Mouse (Mus musculus) heart, embryonic 12.5 days (tissue): ENCODE data around the gene Urb1. TPM values are rescaled to one million over a fixed set of nuclear protein-coding genes. Genes with fewer than 3 reads are reported as not detected.

ENCODE experiments used
- ATAC-seq: fragments of 200-750 bp; cut with Nextera tagmentation; 2 replicates; pipeline ENCODE4 v1.8.0; 2017; ENCODE audit warnings: moderate TSS enrichment, moderate library complexity; ENCODE audit not compliant: insufficient number of reproducible peaks, low FRiP score
- H3K27ac ChIP-seq: fragments of 300-500 bp; sonication (generic); 2 replicates; pipeline ENCODE4 v1.5.1; 2016; ENCODE audit warnings: mild to moderate bottlenecking, moderate library complexity; ENCODE audit not compliant: poor library complexity, severe bottlenecking
- H3K27me3 ChIP-seq: fragments of 300-500 bp; sonication (generic); replicated peaks from 2 replicates; pipeline ENCODE4 v1.6.1; 2016; ENCODE audit warnings: mild to moderate bottlenecking, moderate library complexity
- H3K36me3 ChIP-seq: fragments of 300-500 bp; sonication (generic); 2 replicates; pipeline ENCODE4 v1.6.1; 2016; ENCODE audit warnings: mild to moderate bottlenecking, moderate library complexity
- H3K4me1 ChIP-seq: fragments of 300-500 bp; sonication (generic); replicated peaks from 2 replicates; pipeline ENCODE4 v1.6.1; 2016; ENCODE audit warnings: mild to moderate bottlenecking
- H3K4me2 ChIP-seq: fragments of 300-500 bp; sonication (generic); 2 replicates; pipeline ENCODE4 v1.6.1; 2016; ENCODE audit warnings: mild to moderate bottlenecking, moderate library complexity
- H3K4me3 ChIP-seq: fragments of 300-500 bp; sonication (generic); 2 replicates; pipeline ENCODE4 v1.5.1; 2016; ENCODE audit warnings: mild to moderate bottlenecking
- H3K9ac ChIP-seq: fragments of 300-500 bp; sonication (generic); 2 replicates; pipeline ENCODE4 v1.6.1; 2016; ENCODE audit warnings: mild to moderate bottlenecking, moderate library complexity
- H3K9me3 ChIP-seq: fragments of 300-500 bp; sonication (generic); replicated peaks from 2 replicates; pipeline ENCODE4 v1.6.1; 2016; ENCODE audit warnings: mild to moderate bottlenecking, moderate library complexity
- WGBS: fragments of 180-500 bp; shearing (Covaris S2); methylation state at CpG from one replicate; pipeline ENCODE4 v1.1.7; 2016; 5-methylcytosine and 5-hydroxymethylcytosine counted together
- polyA plus RNA-seq: library from polyadenylated mRNA; unstranded; fragments of >200 nt; fragmentation: Nextera tagmentation; extraction: Ambion mirVana; gene quantifications from 2 replicates; pipeline ENCODE4 v1.2.1, GENCODE M21; 2016

Urb1 gene
- polyA plus RNA-seq, 1 experiment from 2014 or later, result 8.4 TPM

DNA sequence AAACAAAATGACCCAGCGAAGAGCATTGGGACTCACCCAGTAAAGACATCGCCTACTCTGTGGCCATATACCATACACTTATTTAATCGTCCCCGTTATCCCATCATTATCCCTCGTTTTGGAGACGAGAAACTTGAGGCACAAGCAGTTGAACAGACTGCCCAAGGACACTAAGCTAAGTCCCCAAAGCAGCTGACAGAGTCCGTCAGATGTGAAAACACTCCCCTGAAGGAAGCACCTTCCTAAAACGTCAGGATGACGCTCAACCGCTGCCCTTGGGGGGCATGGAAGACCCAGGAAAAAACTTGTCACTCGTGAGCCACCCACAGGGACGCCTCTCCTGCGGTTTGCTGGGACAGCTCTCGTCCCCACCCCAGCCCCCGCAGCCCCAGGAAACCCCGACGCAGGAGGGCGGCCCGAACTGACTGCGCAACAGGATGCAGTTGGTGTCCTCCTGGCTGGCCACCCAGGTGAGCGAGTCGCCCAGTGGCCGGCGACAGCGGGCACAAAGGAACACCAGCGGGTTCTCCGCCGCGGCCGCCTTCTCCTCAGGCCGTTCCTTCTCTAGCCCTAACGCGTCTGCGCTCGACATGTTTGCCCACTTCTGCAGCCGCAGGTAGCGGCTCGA, 83.5 kb downstream of the Urb1 start:
- Histone ChIP-seq H3K27me3 (no peaks in the 10 kb centered on the region), H3K4me3 (peak overlapping the region; percentile 80), H3K4me2 (peak overlapping the region; percentile 98), H3K36me3 (peaks cover 25% of the 10 kb centered on the region), H3K9ac (peak overlapping the region; percentile 83), H3K9me3 (peaks cover 4% of the 10 kb centered on the region), H3K4me1 (peaks cover 7% of the 10 kb centered on the region), H3K27ac (no peak overlapping the region)
- WGBS, result 4% methylated on average over 38 of the region's 38 CpGs
- peak; percentile 34; the same call in 1 of the 2 replicates for ATAC-seq

DNA sequence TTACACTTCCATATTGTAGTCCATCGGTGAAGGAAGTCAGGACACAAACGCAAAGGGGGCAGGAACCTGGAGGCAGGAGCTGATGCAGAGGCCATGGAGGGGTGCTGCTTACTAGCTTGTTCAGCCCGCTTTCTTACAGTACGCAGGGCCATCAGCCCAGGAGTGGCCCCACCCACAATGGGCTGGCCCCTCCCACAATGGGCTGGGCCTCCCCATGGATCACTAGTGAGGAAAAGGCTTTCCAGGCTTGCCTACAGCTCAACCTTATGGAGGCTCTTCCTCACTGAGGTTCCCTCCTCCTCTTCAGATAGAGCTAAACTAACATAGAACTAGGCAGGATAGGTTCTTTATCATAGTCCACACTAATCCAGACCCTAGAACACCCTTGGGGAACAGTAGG, 86.2 kb downstream of the Urb1 start:
- no peak for ATAC-seq
- peaks cover 45% of the 10 kb centered on the region for H3K36me3 ChIP-seq
- 91% methylated on average over 4 of the region's 4 CpGs for WGBS

DNA sequence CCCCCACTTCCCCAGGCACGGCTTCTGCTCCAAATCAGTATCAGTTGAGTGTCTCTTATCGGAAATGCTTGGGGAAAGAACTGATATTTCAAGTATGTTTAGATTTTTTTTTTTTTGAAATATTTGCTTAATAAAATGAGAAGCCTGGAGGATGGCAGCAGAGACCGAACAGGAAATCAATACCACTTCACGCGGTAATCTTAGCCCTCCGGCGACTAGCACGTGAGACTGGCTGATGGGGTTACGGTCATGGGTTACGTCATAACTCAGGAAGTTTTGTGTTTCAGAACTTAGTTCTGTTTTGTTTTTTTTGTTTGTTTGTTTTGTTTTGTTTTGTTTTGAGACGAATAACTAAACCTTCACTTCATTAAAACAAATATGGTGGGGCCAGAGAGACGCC, 99.9 kb downstream of the Urb1 start:
- H3K4me1 ChIP-seq, result peaks cover 46% of the 10 kb centered on the region
- H3K4me3 ChIP-seq, result no peak overlapping the region
- no peak for ATAC-seq
- 0 out of 2 replicates have a peak overlapping the region, but pooled peaks have one; percentile 2 for H3K27ac ChIP-seq
- no peak overlapping the region; the same call in 1 of the 2 replicates for H3K9ac ChIP-seq
- H3K9me3 ChIP-seq, result no peaks in the 10 kb centered on the region
- peak overlapping the region; percentile 53 for H3K4me2 ChIP-seq
- no peaks in the 10 kb centered on the region for H3K36me3 ChIP-seq
- 71% methylated on average over 12 of the region's 12 CpGs for WGBS
- 0 out of 2 replicates have a peak, but pooled peaks cover 10% of the 10 kb centered on the region for H3K27me3 ChIP-seq

More for the DNA sequence above, 86.2 kb downstream of the Urb1 start:
- H3K4me3 ChIP-seq, result no peak overlapping the region
- H3K27me3 ChIP-seq, result no peaks in the 10 kb centered on the region
- H3K9me3 ChIP-seq, result no peaks in the 10 kb centered on the region
- H3K27ac ChIP-seq, result no peak overlapping the region
- peaks cover 7% of the 10 kb centered on the region for H3K4me1 ChIP-seq
- H3K9ac ChIP-seq, result no peak overlapping the region
- no peak overlapping the region for H3K4me2 ChIP-seq

- Histone ChIP-seq H3K27me3 (0 out of 2 replicates have a peak, but pooled peaks cover 10% of the 10 kb centered on the region), H3K4me2 (peak overlapping the region; percentile 53), H3K36me3 (no peaks in the 10 kb centered on the region), H3K4me1 (peaks cover 49% of the 10 kb centered on the region), H3K9me3 (no peaks in the 10 kb centered on the region; the same call in 1 of the 2 replicates), H3K27ac (0 out of 2 replicates have a peak overlapping the region, but pooled peaks have one; percentile 2), H3K9ac (no peak overlapping the region; the same call in 1 of the 2 replicates), H3K4me3 (0 out of 2 replicates have a peak overlapping the region, but pooled peaks have one; percentile 0)
- 31% methylated on average over 17 of the region's 17 CpGs for WGBS
- ATAC-seq, result peak; percentile 27; the same call in 1 of the 2 replicates
These were observed 100.4 kb downstream of the Urb1 start for GRCm38 (mm10) chr16:90709711-90710289.

DNA sequence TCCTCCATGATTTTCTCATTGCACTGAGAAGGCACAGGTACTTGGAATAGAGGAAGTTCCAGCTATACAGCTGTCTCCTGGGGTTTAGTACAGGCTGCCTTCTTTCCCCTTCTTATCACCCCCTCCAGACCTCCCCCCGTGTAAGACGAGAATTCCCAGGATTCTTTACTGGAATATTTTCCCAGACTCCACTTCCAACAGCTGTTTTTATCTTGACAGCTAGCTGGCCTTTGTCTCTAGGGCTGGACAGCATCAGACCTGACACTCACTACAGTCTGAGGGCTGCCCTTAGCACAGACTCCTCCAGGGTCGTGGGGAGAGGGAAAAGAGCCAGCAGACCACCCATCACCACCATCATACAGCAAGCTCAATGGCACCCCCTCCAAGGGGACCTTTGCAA, 103.9 kb downstream of the Urb1 start:
- peak overlapping the region; percentile 2; the same call in 1 of the 2 replicates for H3K4me2 ChIP-seq
- 3% methylated on average over 3 of the region's 3 CpGs for WGBS
- peak overlapping the region; percentile 82 for H3K27ac ChIP-seq

DNA sequence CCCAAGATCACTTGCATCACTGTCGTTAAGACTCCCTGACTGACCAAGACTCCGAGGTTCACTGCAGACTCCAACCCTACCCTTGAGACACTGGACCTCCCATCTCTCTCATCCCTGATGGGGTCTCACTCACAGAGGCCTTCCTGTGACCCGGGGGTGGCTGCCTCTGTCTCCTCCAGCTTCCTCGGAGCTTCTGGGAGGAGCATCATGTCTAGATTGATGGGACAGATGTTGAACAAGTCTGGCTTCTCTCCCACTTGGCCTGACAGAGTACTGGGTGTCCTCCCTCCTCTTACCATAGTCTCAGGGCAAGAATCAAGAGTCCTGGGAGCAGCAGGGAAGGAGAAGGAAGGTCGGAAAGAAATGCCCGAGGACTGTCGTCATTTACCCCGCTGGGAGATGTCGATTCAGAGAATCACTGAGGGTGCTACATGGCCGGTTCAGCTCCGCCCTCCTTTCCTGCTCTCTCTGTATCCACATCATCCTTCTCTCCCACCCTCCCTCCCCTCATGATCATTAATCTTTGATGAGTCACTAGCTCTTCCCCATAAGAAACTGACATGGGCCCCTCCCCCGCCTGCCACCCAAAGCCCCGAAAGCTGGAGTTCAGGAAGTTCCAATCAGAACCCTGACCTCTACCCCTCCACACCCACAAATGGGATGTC, 105.9 kb downstream of the Urb1 start:
- Histone ChIP-seq H3K4me1 (peaks cover 51% of the 10 kb centered on the region), H3K9ac (no peak overlapping the region), H3K4me2 (no peak overlapping the region), H3K27me3 (no peaks in the 10 kb centered on the region), H3K4me3 (no peak overlapping the region), H3K27ac (no peak overlapping the region), H3K36me3 (no peaks in the 10 kb centered on the region), H3K9me3 (no peaks in the 10 kb centered on the region; the same call in 1 of the 2 replicates)
- no peak for ATAC-seq
- WGBS, result 57% methylated on average over 13 of the region's 13 CpGs

More for the DNA sequence above, 103.9 kb downstream of the Urb1 start:
- Histone ChIP-seq H3K36me3 (no peaks in the 10 kb centered on the region), H3K9ac (no peak overlapping the region), H3K4me3 (no peak overlapping the region), H3K9me3 (no peaks in the 10 kb centered on the region; the same call in 1 of the 2 replicates), H3K4me1 (peaks cover 58% of the 10 kb centered on the region), H3K27me3 (no peaks in the 10 kb centered on the region)
- peak; percentile 86 for ATAC-seq

GRCm38 (mm10) chr16:90703646-90704045, 106.6 kb downstream of the Urb1 start:
- no peak overlapping the region for H3K27ac ChIP-seq
- no peak for ATAC-seq
- 5% methylated on average over 1 of the region's 1 CpGs for WGBS
- H3K27me3 ChIP-seq, result no peaks in the 10 kb centered on the region
- no peak overlapping the region for H3K4me3 ChIP-seq
- peaks cover 45% of the 10 kb centered on the region for H3K4me1 ChIP-seq
- H3K9me3 ChIP-seq, result no peaks in the 10 kb centered on the region; the same call in 1 of the 2 replicates
- no peak overlapping the region for H3K4me2 ChIP-seq
- no peak overlapping the region for H3K9ac ChIP-seq
- H3K36me3 ChIP-seq, result no peaks in the 10 kb centered on the region

GRCm38 (mm10) chr16:90701541-90701940, 108.7 kb downstream of the Urb1 start:
- Histone ChIP-seq H3K4me2 (no peak overlapping the region), H3K9ac (no peak overlapping the region), H3K9me3 (no peaks in the 10 kb centered on the region; the same call in 1 of the 2 replicates), H3K27ac (no peak overlapping the region), H3K4me3 (no peak overlapping the region), H3K27me3 (no peaks in the 10 kb centered on the region), H3K36me3 (no peaks in the 10 kb centered on the region), H3K4me1 (peaks cover 37% of the 10 kb centered on the region)
- no peak for ATAC-seq
- 77% methylated on average over 2 of the region's 2 CpGs for WGBS

Other genes starting within 250 kb of the Urb1 start
- 36.9 and 38.9 TPM in 2 replicates for gene Mis18a, start 83.0 kb downstream of the Urb1 start, polyA plus RNA-seq
- 26.3 and 26.4 TPM in 2 replicates for gene Mrap, start 72.2 kb downstream of the Urb1 start, polyA plus RNA-seq
- gene Eva1c, start 16.3 kb upstream of the Urb1 start, polyA plus RNA-seq, result 2.1 and 3.4 TPM in 2 replicates
- gene Cfap298, start 124.7 kb upstream of the Urb1 start, polyA plus RNA-seq, result 49.0 and 50.4 TPM in 2 replicates
- gene Synj1, start 200.9 kb upstream of the Urb1 start, polyA plus RNA-seq, result 14.9 and 18.3 TPM in 2 replicates
- 52.5 and 55.6 TPM in 2 replicates for gene Paxbp1, start 234.1 kb upstream of the Urb1 start, polyA plus RNA-seq